In the genomic region with DNA sequence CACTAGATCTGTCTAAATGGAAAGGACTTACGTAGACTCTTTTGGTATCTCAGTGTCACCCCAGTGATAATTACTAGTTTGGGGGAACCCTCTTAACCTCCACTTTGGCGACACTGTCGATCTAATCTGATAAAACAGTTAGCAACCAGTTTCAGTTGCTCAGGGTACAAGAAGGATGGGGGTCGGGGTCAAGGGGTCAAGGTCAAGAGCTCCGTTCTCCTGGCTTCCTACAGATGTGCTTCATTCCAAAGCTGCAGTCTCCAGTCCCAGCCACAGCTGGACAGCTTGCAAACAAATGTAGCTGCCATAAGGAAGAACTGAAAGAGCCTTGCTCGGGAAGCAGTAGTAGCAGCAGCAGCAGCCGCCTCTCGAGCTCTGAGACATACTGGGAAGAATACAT, we compare ENCODE assay signal across 16 mouse cellular contexts.
DNase-seq lines count a peak whose midpoint lies in the region; ATAC-seq and TF ChIP-seq lines count a peak whose summit lies in the region.
"Had no signal": no experiment of that assay in that cellular context is flagged by ENCODE, and none has a peak within 500 bp of the region (broad histone marks: within the 10 kb centered on the region; RNA-seq: fewer than 3 reads in every experiment).

No protein-coding gene starts in this region.

- TF ChIP-seq POLR2A in cerebellum, adult 2 months (IDR thresholded peaks at IDR 0.05; ENCODE audit: borderline replicate concordance, insufficient read depth, low read length): no peak

- no peaks in the 10 kb centered on the region for H3K36me3 ChIP-seq in lung, embryonic 16.5 days (ENCODE audit: control insufficient read depth, insufficient read depth, low read length)
- H3K36me3 ChIP-seq in limb, embryonic 11.5 days (ENCODE audit: control insufficient read depth, insufficient read depth, low read length): no peaks in the 10 kb centered on the region
- H3K36me3 ChIP-seq: G1E; heart, embryonic 10.5 days; midbrain, embryonic 13.5 days had no signal

- H3K4me2 ChIP-seq in lung, embryonic 16.5 days (ENCODE audit: low read depth, low read length): no peak overlapping the region
- no peak overlapping the region for H3K4me2 ChIP-seq in limb, embryonic 11.5 days (ENCODE audit: low read depth, severe bottlenecking)
- H3K4me2 ChIP-seq: embryonic facial prominence, embryonic 15.5 days; midbrain, embryonic 13.5 days had no signal

- peak; percentile 8 to 22 for DNase-seq in cerebellum, adult 2 months
- DNase-seq in cerebellum, postnatal 36 days: no peak
- DNase-seq in lung, postnatal 25 days (ENCODE audit: low spot score): no peak
- DNase-seq in cerebellum, postnatal 14 days: peak; percentile 4 to 19
- peak; percentile 38 for DNase-seq in limb, embryonic 11.5 days (ENCODE audit: low spot score)
- DNase-seq in frontal cortex, postnatal 14 days (ENCODE audit: low spot score in 2 of 2): no peak
- no peak for DNase-seq in thymus, postnatal 36 days
- DNase-seq: gastrocnemius, postnatal 10 days; thymus, postnatal 25 days had no signal

- H3K4me1 ChIP-seq in cerebellum, adult 2 months (ENCODE audit: control insufficient read depth, insufficient read depth, low read length): peaks cover 8% of the 10 kb centered on the region; the same call in 1 of the 2 replicates
- no peaks in the 10 kb centered on the region; the same call in 1 of the 2 replicates for H3K4me1 ChIP-seq in lung, embryonic 16.5 days (replicated peaks; ENCODE audit: control insufficient read depth, insufficient read depth, low read length)
- peaks cover 26% of the 10 kb centered on the region for H3K4me1 ChIP-seq in limb, embryonic 11.5 days (ENCODE audit: control insufficient read depth, insufficient read depth, low read length)

- ATAC-seq in lung, embryonic 16.5 days (ENCODE audit: low read depth): 0 out of 2 replicates have a peak, but pooled peaks have one; percentile 23
- ATAC-seq in limb, embryonic 11.5 days (ENCODE audit: insufficient number of reproducible peaks, low FRiP score, low TSS enrichment, low read depth): no peak
- ATAC-seq: forebrain, embryonic 14.5 days; lung, postnatal 0 days; midbrain, embryonic 13.5 days had no signal

- no peaks in the 10 kb centered on the region for H3K9me3 ChIP-seq in lung, embryonic 16.5 days (ENCODE audit: control insufficient read depth, low read length)
- H3K9me3 ChIP-seq in limb, embryonic 11.5 days (ENCODE audit: control insufficient read depth, low read length): no peaks in the 10 kb centered on the region
- H3K9me3 ChIP-seq: embryonic facial prominence, embryonic 15.5 days; heart, embryonic 10.5 days; midbrain, embryonic 13.5 days had no signal

- WGBS in cerebellum, adult 2 months: 94% methylated on average over 8 of the region's 8 CpGs
- 35% methylated on average over 8 of the region's 8 CpGs for WGBS in lung, embryonic 16.5 days
- 25% methylated on average over 8 of the region's 8 CpGs for WGBS in limb, embryonic 11.5 days

- no peak overlapping the region for H3K27ac ChIP-seq in cerebellum, adult 2 months (ENCODE audit: insufficient read depth, low read length)
- H3K27ac ChIP-seq in lung, embryonic 16.5 days (ENCODE audit: low read length): no peak overlapping the region
- no peak overlapping the region for H3K27ac ChIP-seq in limb, embryonic 11.5 days (replicated peaks; ENCODE audit: low read depth, low read length)
- H3K27ac ChIP-seq: embryonic facial prominence, embryonic 15.5 days; heart, embryonic 10.5 days; midbrain, embryonic 13.5 days had no signal

- TF ChIP-seq CTCF in cerebellum, adult 2 months (IDR thresholded peaks at IDR 0.05; ENCODE audit: borderline replicate concordance, insufficient read depth, low read depth, low read length): no peak

- H3K9ac ChIP-seq in lung, embryonic 16.5 days (ENCODE audit: low read length): no peak overlapping the region
- H3K9ac ChIP-seq in limb, embryonic 11.5 days (ENCODE audit: low read length): no peak overlapping the region
- H3K9ac ChIP-seq: embryonic facial prominence, embryonic 15.5 days; midbrain, embryonic 13.5 days had no signal

- no peak overlapping the region for H3K4me3 ChIP-seq in cerebellum, adult 2 months (replicated peaks; ENCODE audit: insufficient read depth, low read depth, low read length)
- no peak overlapping the region for H3K4me3 ChIP-seq in lung, embryonic 16.5 days (ENCODE audit: low read length)
- no peak overlapping the region for H3K4me3 ChIP-seq in limb, embryonic 11.5 days (ENCODE audit: low read depth, low read length)
- H3K4me3 ChIP-seq: embryonic facial prominence, embryonic 15.5 days; heart, embryonic 10.5 days; midbrain, embryonic 13.5 days had no signal

- no peaks in the 10 kb centered on the region for H3K27me3 ChIP-seq in cerebellum, adult 2 months (ENCODE audit: control insufficient read depth, insufficient read depth, low read length)
- H3K27me3 ChIP-seq in lung, embryonic 16.5 days (ENCODE audit: control insufficient read depth, insufficient read depth, low read depth, low read length): peaks cover 4% of the 10 kb centered on the region; the same call in 1 of the 2 replicates
- no peaks in the 10 kb centered on the region for H3K27me3 ChIP-seq in limb, embryonic 11.5 days (ENCODE audit: control insufficient read depth, insufficient read depth, low read length)
- H3K27me3 ChIP-seq: embryonic facial prominence, embryonic 15.5 days; midbrain, embryonic 13.5 days had no signal

Comparison
In these comparisons a context has a peak if more than half of its experiments do, and no peak if none do; other contexts are left out.
1. DNase-seq: peak in cerebellum, adult 2 months (2 of 2), cerebellum, postnatal 14 days (2 of 2) and limb, embryonic 11.5 days (single experiment); none in cerebellum, postnatal 36 days (0 of 2), lung, postnatal 25 days (single experiment), frontal cortex, postnatal 14 days (0 of 2) and thymus, postnatal 36 days (0 of 2).